Mouse (Mus musculus) midbrain, embryonic 10.5 days (tissue): ENCODE data around the gene Ror2. TPM values are rescaled to one million over a fixed set of nuclear protein-coding genes. Genes with fewer than 3 reads are reported as not detected.

Experiments
- DNase-seq: peaks from one replicate; pipeline ENCODE4 v3.0.0-alpha.2; 2017; ENCODE audit warnings: low spot score
- H3K27ac ChIP-seq: fragments of 300-500 bp; sonication (generic); replicated peaks from 2 replicates; pipeline ENCODE4 v1.5.1; 2016; ENCODE audit warnings: mild to moderate bottlenecking
- H3K27me3 ChIP-seq: fragments of 300-500 bp; sonication (generic); 2 replicates; pipeline ENCODE4 v1.6.1; 2016; ENCODE audit warnings: low read depth, mild to moderate bottlenecking; ENCODE audit not compliant: poor library complexity, severe bottlenecking
- H3K36me3 ChIP-seq: fragments of 300-500 bp; sonication (generic); 2 replicates; pipeline ENCODE4 v1.6.1; 2016; ENCODE audit warnings: mild to moderate bottlenecking, moderate library complexity
- H3K4me1 ChIP-seq: fragments of 300-500 bp; sonication (generic); 2 replicates; pipeline ENCODE4 v1.6.1; 2016
- H3K4me3 ChIP-seq: fragments of 300-500 bp; sonication (generic); 2 replicates; pipeline ENCODE4 v1.5.1; 2016; ENCODE audit warnings: mild to moderate bottlenecking, moderate library complexity
- H3K9me3 ChIP-seq: fragments of 300-500 bp; sonication (generic); replicated peaks from 2 replicates; pipeline ENCODE4 v1.6.1; 2016; ENCODE audit warnings: mild to moderate bottlenecking
- WGBS: fragments of 180-500 bp; shearing (Covaris S2); methylation state at CpG from one replicate; pipeline ENCODE4 v1.1.7; 2016; 5-methylcytosine and 5-hydroxymethylcytosine counted together
- polyA plus RNA-seq: library from polyadenylated mRNA; unstranded; fragments of >200 nt; fragmentation: Nextera tagmentation; extraction: Ambion mirVana; gene quantifications from 2 replicates; pipeline ENCODE4 v1.2.1, GENCODE M21; 2016

Ror2 gene
- polyA plus RNA-seq, 1 experiment from 2014 or later: 11.0 TPM

- H3K27ac ChIP-seq: peak overlapping the region; percentile 82; the same call in 1 of the 2 replicates
Observed at GRCm38 (mm10) chr13:53237455-53237854, 48.5 kb downstream of the Ror2 start.

GRCm38 (mm10) chr13:53236434-53237401 is 49.2 kb downstream of the Ror2 start:
- peaks cover 62% of the 10 kb centered on the region for H3K4me1 ChIP-seq
- 25% methylated on average over 18 of the region's 18 CpGs for WGBS
- DNase-seq: peak; percentile 41

More at GRCm38 (mm10) chr13:53237455-53237854, 48.5 kb downstream of the Ror2 start:
- no peak overlapping the region for H3K4me3 ChIP-seq
- H3K4me1 ChIP-seq: peaks cover 55% of the 10 kb centered on the region
- 53% methylated on average over 10 of the region's 10 CpGs for WGBS
- 0 out of 2 replicates have a peak, but pooled peaks cover 6% of the 10 kb centered on the region for H3K36me3 ChIP-seq
- peaks cover 46% of the 10 kb centered on the region for H3K27me3 ChIP-seq
- no peaks in the 10 kb centered on the region; the same call in 1 of the 2 replicates for H3K9me3 ChIP-seq
- DNase-seq: no peak

GRCm38 (mm10) chr13:53235953-53236352 is 50.0 kb downstream of the Ror2 start:
- 10% methylated on average over 7 of the region's 7 CpGs for WGBS
- DNase-seq: no peak
- Histone ChIP-seq H3K4me1 (peaks cover 70% of the 10 kb centered on the region), H3K4me3 (no peak overlapping the region), H3K27me3 (peaks cover 54% of the 10 kb centered on the region), H3K36me3 (0 out of 2 replicates have a peak, but pooled peaks cover 3% of the 10 kb centered on the region), H3K9me3 (no peaks in the 10 kb centered on the region), H3K27ac (peak overlapping the region; percentile 82)

More at GRCm38 (mm10) chr13:53236434-53237401, 49.2 kb downstream of the Ror2 start:
- Histone ChIP-seq H3K36me3 (0 out of 2 replicates have a peak, but pooled peaks cover 4% of the 10 kb centered on the region), H3K27ac (peak overlapping the region; percentile 82), H3K9me3 (no peaks in the 10 kb centered on the region), H3K27me3 (peaks cover 54% of the 10 kb centered on the region), H3K4me3 (no peak overlapping the region)

GRCm38 (mm10) chr13:53234844-53235243 is 51.1 kb downstream of the Ror2 start:
- H3K4me1 ChIP-seq: peaks cover 79% of the 10 kb centered on the region

GRCm38 (mm10) chr13:53233826-53234786 is 51.8 kb downstream of the Ror2 start:
- H3K4me1 ChIP-seq: peaks cover 79% of the 10 kb centered on the region
- H3K9me3 ChIP-seq: no peaks in the 10 kb centered on the region
- peak overlapping the region; percentile 14 for H3K4me3 ChIP-seq
- WGBS: 6% methylated on average over 15 of the region's 15 CpGs
- H3K36me3 ChIP-seq: no peaks in the 10 kb centered on the region
- DNase-seq: peak; percentile 66
- peaks cover 54% of the 10 kb centered on the region for H3K27me3 ChIP-seq
- H3K27ac ChIP-seq: peak overlapping the region; percentile 82

More at GRCm38 (mm10) chr13:53234844-53235243, 51.1 kb downstream of the Ror2 start:
- peak overlapping the region; percentile 82 for H3K27ac ChIP-seq
- peak overlapping the region; percentile 14 for H3K4me3 ChIP-seq
- 2% methylated on average over 12 of the region's 12 CpGs for WGBS
- H3K9me3 ChIP-seq: no peaks in the 10 kb centered on the region
- peak; percentile 51 for DNase-seq
- H3K27me3 ChIP-seq: peaks cover 54% of the 10 kb centered on the region
- H3K36me3 ChIP-seq: no peaks in the 10 kb centered on the region

GRCm38 (mm10) chr13:53233381-53233780 is 52.5 kb downstream of the Ror2 start:
- Histone ChIP-seq H3K27me3 (peaks cover 54% of the 10 kb centered on the region), H3K27ac (peak overlapping the region; percentile 82), H3K9me3 (no peaks in the 10 kb centered on the region), H3K4me1 (peaks cover 79% of the 10 kb centered on the region), H3K36me3 (no peaks in the 10 kb centered on the region), H3K4me3 (peak overlapping the region; percentile 14; the same call in 1 of the 2 replicates)
- 8% methylated on average over 9 of the region's 9 CpGs for WGBS
- peak; percentile 45 for DNase-seq

GRCm38 (mm10) chr13:53232419-53232818 is 53.5 kb downstream of the Ror2 start:
- H3K36me3 ChIP-seq: no peaks in the 10 kb centered on the region
- H3K27ac ChIP-seq: peak overlapping the region; percentile 62; the same call in 1 of the 2 replicates
- peaks cover 73% of the 10 kb centered on the region for H3K4me1 ChIP-seq
- WGBS: 13% methylated on average over 7 of the region's 7 CpGs
- no peak overlapping the region for H3K4me3 ChIP-seq
- DNase-seq: peak; percentile 43
- H3K9me3 ChIP-seq: no peaks in the 10 kb centered on the region; the same call in 1 of the 2 replicates
- H3K27me3 ChIP-seq: peaks cover 51% of the 10 kb centered on the region

- 76% methylated on average over 18 of the region's 18 CpGs for WGBS
- Histone ChIP-seq H3K4me1 (peaks cover 55% of the 10 kb centered on the region), H3K36me3 (no peaks in the 10 kb centered on the region; the same call in 1 of the 2 replicates), H3K4me3 (no peak overlapping the region), H3K27ac (0 out of 2 replicates have a peak overlapping the region, but pooled peaks have one; percentile 62), H3K9me3 (peaks cover 4% of the 10 kb centered on the region; the same call in 1 of the 2 replicates), H3K27me3 (peaks cover 33% of the 10 kb centered on the region)
- no peak for DNase-seq
Observed at GRCm38 (mm10) chr13:53230446-53231161, 55.3 kb downstream of the Ror2 start.

GRCm38 (mm10) chr13:53227019-53227418 is 58.9 kb downstream of the Ror2 start:
- Histone ChIP-seq H3K4me3 (no peak overlapping the region), H3K9me3 (peaks cover 23% of the 10 kb centered on the region), H3K27me3 (peaks cover 3% of the 10 kb centered on the region; the same call in 1 of the 2 replicates), H3K4me1 (peaks cover 19% of the 10 kb centered on the region), H3K27ac (no peak overlapping the region), H3K36me3 (peaks cover 5% of the 10 kb centered on the region; the same call in 1 of the 2 replicates)
- 81% methylated on average over 6 of the region's 6 CpGs for WGBS
- no peak for DNase-seq

GRCm38 (mm10) chr13:53226461-53226860 is 59.5 kb downstream of the Ror2 start:
- Histone ChIP-seq H3K27me3 (no peaks in the 10 kb centered on the region), H3K9me3 (peaks cover 23% of the 10 kb centered on the region), H3K36me3 (peaks cover 5% of the 10 kb centered on the region; the same call in 1 of the 2 replicates), H3K4me3 (no peak overlapping the region), H3K27ac (no peak overlapping the region), H3K4me1 (peaks cover 14% of the 10 kb centered on the region)
- 87% methylated on average over 7 of the region's 7 CpGs for WGBS
- no peak for DNase-seq

GRCm38 (mm10) chr13:53225925-53226324 is 60.0 kb downstream of the Ror2 start:
- Histone ChIP-seq H3K36me3 (peaks cover 5% of the 10 kb centered on the region; the same call in 1 of the 2 replicates), H3K4me3 (no peak overlapping the region), H3K4me1 (peaks cover 8% of the 10 kb centered on the region), H3K27ac (no peak overlapping the region), H3K27me3 (no peaks in the 10 kb centered on the region), H3K9me3 (peaks cover 23% of the 10 kb centered on the region)
- no peak for DNase-seq
- WGBS: 98% methylated on average over 3 of the region's 3 CpGs
